Mouse (Mus musculus): ENCODE data around the gene Gm3336. TPM values are rescaled to one million over a fixed set of nuclear protein-coding genes. Genes with fewer than 3 reads are reported as not detected.

Gm3336 gene
- polyA plus RNA-seq, 1 experiment from 2014 or later, result not detected

DNA sequence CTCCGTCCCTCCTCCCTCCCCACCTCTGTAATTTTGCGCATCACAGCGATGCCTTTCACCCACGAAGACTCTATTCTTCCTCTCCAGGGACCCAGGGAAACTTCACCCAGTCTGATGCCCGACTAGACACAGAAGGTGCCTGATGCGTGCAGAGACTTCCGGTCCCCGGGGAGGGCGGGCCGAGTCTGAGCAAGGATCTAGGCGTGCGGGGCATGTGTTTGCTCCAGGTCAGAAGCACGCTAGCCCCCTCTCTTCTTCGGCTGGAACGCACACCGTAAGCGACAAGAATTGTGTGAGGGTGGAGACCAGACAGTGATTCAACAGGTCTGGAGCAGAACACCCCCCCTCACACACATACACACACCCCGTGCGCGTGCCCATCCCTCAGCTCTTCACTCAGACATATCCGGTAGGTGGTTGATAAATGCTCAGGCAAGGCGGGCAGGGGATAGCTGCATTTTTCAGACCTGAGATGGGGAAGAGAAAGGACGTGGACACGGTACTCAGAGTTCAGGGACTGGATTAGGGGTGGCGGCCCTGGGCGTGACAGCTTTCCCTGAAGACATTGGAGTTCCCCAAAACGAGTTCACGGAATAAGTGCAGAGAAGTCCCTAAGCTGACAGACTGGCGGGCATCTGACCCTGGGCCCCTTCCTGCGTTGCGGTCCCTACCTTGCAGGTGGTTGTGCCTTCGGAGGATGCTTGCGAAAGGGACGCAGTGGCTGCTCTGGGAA lies 47.7 kb downstream of the Gm3336 start:
- 2% methylated on average over 34 of the region's 34 CpGs for WGBS
- 0 out of 2 replicates have a peak overlapping the region, but pooled peaks have one; percentile 7 for H3K27ac ChIP-seq (ENCODE audit: poor library complexity, severe bottlenecking)
- H3K4me2 ChIP-seq, result peak overlapping the region; percentile 91
- H3K9ac ChIP-seq, result peak overlapping the region; percentile 71
- H3K36me3 ChIP-seq, result peaks cover 27% of the 10 kb centered on the region
- H3K27me3 ChIP-seq (replicated peaks), result peaks cover 8% of the 10 kb centered on the region; the same call in 1 of the 2 replicates
- ATAC-seq (ENCODE audit: insufficient number of reproducible peaks, low FRiP score), result no peak
- H3K9me3 ChIP-seq (replicated peaks), result no peaks in the 10 kb centered on the region
- peak overlapping the region; percentile 49 for H3K4me3 ChIP-seq
- H3K4me1 ChIP-seq (replicated peaks), result peaks cover 21% of the 10 kb centered on the region

DNA sequence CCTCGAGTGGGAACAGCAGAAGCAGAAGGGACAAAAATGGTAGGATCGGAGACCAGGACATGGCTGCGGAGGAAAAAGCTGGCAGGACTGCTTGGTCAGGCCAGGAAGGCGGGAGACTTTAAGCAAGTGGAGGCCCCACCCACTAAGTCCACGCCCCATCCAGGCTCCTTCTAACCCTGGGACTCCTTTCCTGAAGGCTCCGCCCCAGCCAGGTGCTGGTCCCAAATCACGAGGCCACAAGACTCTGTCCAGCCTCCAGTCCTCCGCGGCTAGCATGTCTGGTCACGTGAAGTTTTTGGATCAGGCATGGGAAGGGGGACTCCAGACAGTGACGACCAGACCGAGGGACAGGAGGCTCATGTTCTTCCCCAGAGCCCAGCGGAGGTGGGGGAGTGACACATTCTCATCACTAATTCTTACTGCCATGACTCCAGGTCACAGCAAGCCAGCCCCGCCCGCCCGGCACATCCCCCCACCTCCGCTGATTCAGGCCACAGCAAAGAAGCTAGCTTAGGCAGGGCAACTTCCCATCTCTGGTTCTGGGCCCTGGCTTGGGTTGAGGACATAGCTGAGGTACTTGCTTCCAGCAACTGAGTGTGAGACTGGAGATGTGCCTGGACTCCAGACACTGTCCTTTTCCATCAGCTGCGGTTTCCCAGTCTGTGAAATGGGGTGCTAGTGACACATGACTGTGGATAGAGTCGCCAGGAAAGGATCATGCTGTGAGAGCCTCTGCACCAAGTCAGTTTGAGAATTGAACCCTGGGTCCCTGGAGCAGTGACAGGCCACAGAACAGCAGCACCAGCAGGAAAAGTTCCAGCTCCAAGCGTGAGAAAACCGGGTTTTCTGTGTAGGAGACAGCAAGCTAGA lies 48.5 kb downstream of the Gm3336 start:
- H3K4me2 ChIP-seq, result peak overlapping the region; percentile 91
- peak; percentile 35; the same call in 1 of the 2 replicates for ATAC-seq (ENCODE audit: insufficient number of reproducible peaks, low FRiP score)
- H3K36me3 ChIP-seq, result peaks cover 35% of the 10 kb centered on the region
- WGBS, result 8% methylated on average over 21 of the region's 21 CpGs
- peak overlapping the region; percentile 49 for H3K4me3 ChIP-seq
- peaks cover 21% of the 10 kb centered on the region for H3K4me1 ChIP-seq (replicated peaks)
- H3K9me3 ChIP-seq (replicated peaks), result no peaks in the 10 kb centered on the region
- H3K9ac ChIP-seq, result peak overlapping the region; percentile 71
- 0 out of 2 replicates have a peak overlapping the region, but pooled peaks have one; percentile 7 for H3K27ac ChIP-seq (ENCODE audit: poor library complexity, severe bottlenecking)
- H3K27me3 ChIP-seq (replicated peaks), result peaks cover 10% of the 10 kb centered on the region; the same call in 1 of the 2 replicates

DNA sequence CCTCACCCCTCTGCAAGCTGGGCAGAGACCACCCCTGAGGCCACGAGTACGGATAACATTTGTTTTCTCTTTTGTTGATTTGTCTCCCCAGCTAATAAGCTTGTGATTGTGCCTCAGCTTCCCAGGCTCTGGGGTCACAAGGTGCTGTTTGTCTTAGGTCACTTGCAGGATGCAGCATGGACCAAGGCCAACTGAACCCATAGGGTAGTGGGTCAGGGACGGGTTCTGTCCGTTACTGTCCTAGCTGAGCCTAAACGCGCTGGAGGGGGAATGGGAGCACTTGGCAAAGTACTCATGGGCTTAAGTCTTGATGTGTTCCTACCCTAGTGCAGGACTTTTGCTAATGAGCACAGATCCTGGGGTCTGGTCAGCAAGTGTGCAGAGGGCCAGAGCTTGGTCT lies 49.2 kb downstream of the Gm3336 start:
- Histone ChIP-seq H3K27ac (ENCODE audit: poor library complexity, severe bottlenecking) (no peak overlapping the region), H3K9me3 (replicated peaks) (no peaks in the 10 kb centered on the region), H3K4me1 (replicated peaks) (peaks cover 21% of the 10 kb centered on the region), H3K4me3 (no peak overlapping the region), H3K27me3 (replicated peaks) (peaks cover 10% of the 10 kb centered on the region; the same call in 1 of the 2 replicates), H3K36me3 (peaks cover 42% of the 10 kb centered on the region), H3K9ac (no peak overlapping the region), H3K4me2 (no peak overlapping the region)
- WGBS, result 80% methylated on average over 6 of the region's 6 CpGs
- ATAC-seq (ENCODE audit: insufficient number of reproducible peaks, low FRiP score), result no peak

DNA sequence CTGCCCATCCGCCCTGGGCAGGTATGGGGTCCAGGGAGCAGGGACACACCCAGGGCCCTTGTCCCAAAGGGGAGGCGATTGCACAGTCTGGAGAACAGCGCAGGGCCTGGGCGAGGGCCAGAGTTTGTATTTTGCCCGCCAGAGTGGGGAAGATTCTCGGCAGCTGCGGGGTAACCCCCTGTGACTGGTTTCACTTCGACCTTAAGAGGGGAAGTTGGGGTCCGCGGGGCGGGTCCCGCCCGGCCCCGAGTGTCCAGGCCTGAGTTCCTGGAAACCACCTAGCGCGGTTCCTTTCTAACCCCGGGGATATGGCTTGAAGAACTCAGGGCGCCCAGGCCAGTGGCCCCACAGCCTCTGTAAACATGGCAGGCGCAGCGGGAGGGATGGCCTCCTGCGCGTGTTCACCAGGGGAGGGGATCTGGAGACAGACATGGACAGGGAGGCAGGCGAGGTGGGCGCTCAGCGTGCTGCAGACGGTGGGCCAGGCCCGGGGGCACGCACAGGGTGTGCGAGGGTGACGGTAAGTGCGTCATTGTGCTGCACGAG lies 50.0 kb downstream of the Gm3336 start:
- H3K4me1 ChIP-seq (replicated peaks), result peaks cover 24% of the 10 kb centered on the region
- peaks cover 50% of the 10 kb centered on the region for H3K36me3 ChIP-seq
- no peak overlapping the region for H3K9ac ChIP-seq
- H3K4me2 ChIP-seq, result no peak overlapping the region
- WGBS, result 93% methylated on average over 32 of the region's 32 CpGs
- ATAC-seq (ENCODE audit: insufficient number of reproducible peaks, low FRiP score), result no peak
- no peak overlapping the region for H3K27ac ChIP-seq (ENCODE audit: poor library complexity, severe bottlenecking)
- no peaks in the 10 kb centered on the region for H3K9me3 ChIP-seq (replicated peaks)
- peaks cover 10% of the 10 kb centered on the region; the same call in 1 of the 2 replicates for H3K27me3 ChIP-seq (replicated peaks)
- H3K4me3 ChIP-seq, result no peak overlapping the region

DNA sequence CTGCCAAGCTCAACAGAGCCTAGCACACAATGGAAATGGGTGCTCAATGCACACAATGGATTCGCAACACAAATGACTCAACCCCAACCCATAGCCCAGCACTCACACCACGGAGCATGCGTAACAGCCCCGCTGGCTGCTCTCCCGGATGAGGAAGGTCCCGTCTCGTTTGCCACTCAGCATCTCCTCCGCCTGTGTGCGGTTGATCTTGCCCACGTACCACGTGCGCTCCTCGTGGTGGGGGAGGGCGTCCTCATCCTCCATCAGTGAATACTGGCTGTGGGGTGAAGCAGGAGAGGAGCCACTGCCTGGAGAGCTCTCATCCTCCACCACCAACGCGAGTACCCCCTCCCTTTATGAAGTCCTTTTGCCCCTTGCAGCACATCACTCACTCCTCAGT lies 50.6 kb downstream of the Gm3336 start:
- ATAC-seq (ENCODE audit: insufficient number of reproducible peaks, low FRiP score), result no peak
- H3K4me3 ChIP-seq, result no peak overlapping the region
- H3K9me3 ChIP-seq (replicated peaks), result no peaks in the 10 kb centered on the region
- no peak overlapping the region for H3K4me2 ChIP-seq
- peaks cover 31% of the 10 kb centered on the region for H3K4me1 ChIP-seq (replicated peaks)
- H3K27ac ChIP-seq (ENCODE audit: poor library complexity, severe bottlenecking), result no peak overlapping the region
- 78% methylated on average over 16 of the region's 16 CpGs for WGBS
- no peak overlapping the region for H3K9ac ChIP-seq
- peaks cover 10% of the 10 kb centered on the region; the same call in 1 of the 2 replicates for H3K27me3 ChIP-seq (replicated peaks)
- H3K36me3 ChIP-seq, result peaks cover 55% of the 10 kb centered on the region

DNA sequence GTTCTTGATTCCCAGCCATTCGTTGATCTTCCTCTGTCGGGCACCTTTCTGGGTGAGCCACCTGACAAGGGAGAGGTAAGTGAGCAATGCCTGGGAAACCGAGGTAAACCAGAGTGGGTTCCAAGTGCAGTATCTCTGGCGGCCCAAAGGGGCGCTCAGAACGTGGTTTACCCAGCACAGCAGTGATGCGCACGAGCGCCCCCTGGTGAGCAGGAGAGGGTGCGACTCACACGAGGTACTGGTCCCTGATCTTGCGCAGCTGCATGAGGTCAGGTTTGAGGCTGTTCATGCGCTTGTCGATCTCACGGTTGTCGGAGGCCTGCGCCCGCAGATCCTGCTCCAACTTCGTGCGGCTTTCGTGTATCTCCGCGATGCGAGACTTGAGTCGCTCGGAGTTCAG lies 51.0 kb downstream of the Gm3336 start:
- Histone ChIP-seq H3K4me3 (no peak overlapping the region), H3K4me1 (replicated peaks) (peaks cover 35% of the 10 kb centered on the region), H3K9me3 (replicated peaks) (no peaks in the 10 kb centered on the region), H3K27me3 (replicated peaks) (peaks cover 10% of the 10 kb centered on the region; the same call in 1 of the 2 replicates), H3K9ac (no peak overlapping the region), H3K4me2 (no peak overlapping the region), H3K36me3 (peaks cover 59% of the 10 kb centered on the region), H3K27ac (ENCODE audit: poor library complexity, severe bottlenecking) (no peak overlapping the region)
- peak; percentile 63 for ATAC-seq (ENCODE audit: insufficient number of reproducible peaks, low FRiP score)
- WGBS, result 7% methylated on average over 26 of the region's 26 CpGs

DNA sequence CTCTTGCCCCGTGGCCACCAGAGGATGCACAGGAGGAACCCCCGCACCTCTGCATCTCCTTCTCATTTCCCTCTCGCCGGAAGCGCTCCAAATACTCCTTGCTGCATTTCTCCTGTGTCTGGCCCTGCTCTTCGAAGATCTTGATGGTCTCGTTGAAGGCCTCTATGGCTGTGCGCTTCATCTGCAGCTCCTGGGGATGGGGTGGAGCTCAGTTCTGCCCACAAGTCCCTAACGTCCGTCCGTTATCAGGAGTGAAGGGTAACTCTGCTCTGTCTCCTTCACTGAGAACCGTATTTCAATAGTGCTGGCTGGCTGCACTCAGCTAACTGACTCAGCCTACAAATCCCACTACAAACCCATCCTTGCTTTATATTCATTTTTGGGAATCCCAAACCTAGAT lies 51.5 kb downstream of the Gm3336 start:
- no peak for ATAC-seq (ENCODE audit: insufficient number of reproducible peaks, low FRiP score)
- Histone ChIP-seq H3K9ac (no peak overlapping the region), H3K27ac (ENCODE audit: poor library complexity, severe bottlenecking) (no peak overlapping the region), H3K9me3 (replicated peaks) (no peaks in the 10 kb centered on the region), H3K4me2 (no peak overlapping the region), H3K4me1 (replicated peaks) (peaks cover 40% of the 10 kb centered on the region), H3K27me3 (replicated peaks) (peaks cover 10% of the 10 kb centered on the region; the same call in 1 of the 2 replicates), H3K4me3 (no peak overlapping the region), H3K36me3 (peaks cover 64% of the 10 kb centered on the region)
- 66% methylated on average over 12 of the region's 12 CpGs for WGBS

DNA sequence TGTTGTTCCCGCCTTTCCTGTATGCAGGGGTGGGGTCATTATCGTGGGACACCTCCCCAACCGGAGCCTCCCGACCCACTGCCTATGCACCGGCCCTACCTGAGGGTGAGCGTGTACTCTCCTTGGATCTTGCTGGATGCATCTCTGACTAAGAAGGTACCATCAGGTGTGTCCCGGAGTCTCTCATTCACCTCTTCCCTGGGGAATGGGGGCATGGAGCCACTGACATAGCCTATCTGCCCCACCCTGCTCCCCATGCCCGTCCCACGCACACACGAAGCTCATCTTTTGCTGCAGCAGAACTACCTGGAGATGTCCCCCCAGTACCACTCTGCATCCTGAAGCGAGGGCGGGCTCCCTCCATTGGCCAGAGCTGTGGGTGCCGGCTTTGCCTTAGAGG lies 52.4 kb downstream of the Gm3336 start:
- Histone ChIP-seq H3K9me3 (replicated peaks) (no peaks in the 10 kb centered on the region), H3K4me1 (replicated peaks) (peaks cover 40% of the 10 kb centered on the region), H3K4me3 (no peak overlapping the region)

DNA sequence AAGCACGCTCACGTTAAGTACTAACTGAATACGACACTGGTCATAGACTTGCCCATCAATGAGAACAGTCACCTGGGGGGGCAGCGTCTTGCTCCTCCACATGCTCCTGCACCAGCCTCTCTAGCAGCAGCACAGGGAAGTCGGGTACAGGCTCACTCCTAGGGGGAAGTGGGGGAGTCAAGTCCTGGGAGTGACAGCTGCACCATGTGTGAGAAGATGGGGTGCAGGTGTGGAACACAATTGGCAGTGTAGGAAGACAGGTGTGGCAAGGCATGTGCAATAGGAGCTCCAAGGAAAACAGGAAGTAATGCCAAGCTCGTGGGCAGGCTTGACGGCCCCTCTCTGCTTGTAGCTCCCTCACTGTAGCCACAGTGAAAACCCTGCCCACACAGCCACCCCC lies 52.9 kb downstream of the Gm3336 start:
- WGBS, result 81% methylated on average over 7 of the region's 7 CpGs
- no peak overlapping the region for H3K4me2 ChIP-seq

More for the DNA sequence above, 52.4 kb downstream of the Gm3336 start:
- no peak overlapping the region for H3K4me2 ChIP-seq
- WGBS, result 93% methylated on average over 13 of the region's 13 CpGs
- H3K27me3 ChIP-seq (replicated peaks), result peaks cover 10% of the 10 kb centered on the region; the same call in 1 of the 2 replicates
- no peak overlapping the region for H3K9ac ChIP-seq
- ATAC-seq (ENCODE audit: insufficient number of reproducible peaks, low FRiP score), result no peak
- H3K27ac ChIP-seq (ENCODE audit: poor library complexity, severe bottlenecking), result no peak overlapping the region
- peaks cover 68% of the 10 kb centered on the region for H3K36me3 ChIP-seq

DNA sequence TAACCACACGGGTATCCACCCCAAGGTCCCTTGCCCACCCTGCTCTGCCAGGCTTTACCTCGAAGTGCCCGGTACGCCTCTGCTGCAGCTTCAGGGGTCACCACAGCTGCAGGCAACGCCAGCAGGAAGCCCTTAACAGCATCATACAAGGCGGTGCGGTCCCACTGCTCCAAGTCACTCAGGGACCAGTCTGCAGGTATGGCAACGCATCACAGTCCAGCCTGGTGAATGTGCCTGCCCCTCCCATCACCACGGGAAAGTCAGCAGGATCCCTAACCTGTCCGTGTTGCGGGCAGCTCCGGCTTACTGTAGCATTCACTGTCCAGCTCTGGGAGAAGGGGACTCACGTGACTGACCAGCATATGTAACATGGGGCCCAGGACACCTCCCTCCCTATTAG lies 53.7 kb downstream of the Gm3336 start:
- WGBS, result 93% methylated on average over 13 of the region's 13 CpGs
- Histone ChIP-seq H3K27me3 (replicated peaks) (peaks cover 10% of the 10 kb centered on the region; the same call in 1 of the 2 replicates), H3K27ac (ENCODE audit: poor library complexity, severe bottlenecking) (no peak overlapping the region), H3K4me1 (replicated peaks) (peaks cover 32% of the 10 kb centered on the region), H3K4me3 (no peak overlapping the region), H3K9ac (no peak overlapping the region), H3K36me3 (peaks cover 68% of the 10 kb centered on the region), H3K4me2 (no peak overlapping the region), H3K9me3 (replicated peaks) (no peaks in the 10 kb centered on the region)
- ATAC-seq (ENCODE audit: insufficient number of reproducible peaks, low FRiP score), result no peak

More for the DNA sequence above, 52.9 kb downstream of the Gm3336 start:
- Histone ChIP-seq H3K4me3 (no peak overlapping the region), H3K27me3 (replicated peaks) (peaks cover 10% of the 10 kb centered on the region; the same call in 1 of the 2 replicates), H3K27ac (ENCODE audit: poor library complexity, severe bottlenecking) (no peak overlapping the region), H3K36me3 (peaks cover 68% of the 10 kb centered on the region), H3K9ac (no peak overlapping the region), H3K4me1 (replicated peaks) (peaks cover 40% of the 10 kb centered on the region), H3K9me3 (replicated peaks) (no peaks in the 10 kb centered on the region)
- ATAC-seq (ENCODE audit: insufficient number of reproducible peaks, low FRiP score), result no peak

Data from heart, embryonic 12.5 days (tissue).